Mouse (Mus musculus): ENCODE data around the gene Myo1c.

Gene Myo1c

GRCm38 (mm10) chr11:75650958-75651425 is 688 bp downstream of the Myo1c start:
- DNase-seq = no peak

GRCm38 (mm10) chr11:75651426-75652221 is 1.3 kb downstream of the Myo1c start:
- DNase-seq = peak; percentile 78

DNA sequence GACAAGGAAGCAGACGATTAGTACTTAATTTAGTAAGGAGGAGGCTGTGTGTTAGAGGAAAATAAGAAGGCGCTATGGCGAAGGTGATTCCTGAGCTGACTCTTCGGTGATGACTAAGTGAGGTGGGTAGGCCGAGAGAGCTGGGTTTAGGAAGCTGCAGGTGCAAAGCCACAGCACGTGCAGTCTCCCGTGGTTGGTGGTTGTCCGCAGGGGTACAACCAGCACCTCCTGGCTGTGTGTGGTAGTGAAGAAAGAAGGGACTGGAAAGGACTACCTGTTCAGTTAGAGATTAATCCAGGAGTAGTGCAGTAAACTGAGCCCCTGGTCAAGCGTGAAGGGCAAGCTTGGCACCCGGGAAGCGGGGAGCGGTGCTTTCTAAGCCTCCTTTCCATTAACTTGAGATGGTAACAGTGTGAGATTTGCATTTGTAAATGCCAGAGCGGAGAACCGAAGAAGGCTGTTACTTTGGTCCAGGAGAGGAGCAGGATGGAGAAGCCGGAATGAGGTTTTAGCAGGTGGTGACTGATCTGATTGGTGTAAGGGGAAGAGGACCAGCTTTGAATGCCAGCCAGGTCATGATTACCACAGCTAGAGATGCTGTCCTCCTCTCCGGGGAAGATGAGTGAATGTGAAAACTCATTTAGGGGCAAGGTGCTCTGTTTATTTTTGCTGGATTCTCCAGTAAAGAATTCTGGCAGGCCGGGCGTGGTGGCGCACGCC is 2.1 kb downstream of the Myo1c start:
- DNase-seq = peak; percentile 82

GRCm38 (mm10) chr11:75652942-75653684 is 2.8 kb downstream of the Myo1c start:
- DNase-seq = peak; percentile 24

DNA sequence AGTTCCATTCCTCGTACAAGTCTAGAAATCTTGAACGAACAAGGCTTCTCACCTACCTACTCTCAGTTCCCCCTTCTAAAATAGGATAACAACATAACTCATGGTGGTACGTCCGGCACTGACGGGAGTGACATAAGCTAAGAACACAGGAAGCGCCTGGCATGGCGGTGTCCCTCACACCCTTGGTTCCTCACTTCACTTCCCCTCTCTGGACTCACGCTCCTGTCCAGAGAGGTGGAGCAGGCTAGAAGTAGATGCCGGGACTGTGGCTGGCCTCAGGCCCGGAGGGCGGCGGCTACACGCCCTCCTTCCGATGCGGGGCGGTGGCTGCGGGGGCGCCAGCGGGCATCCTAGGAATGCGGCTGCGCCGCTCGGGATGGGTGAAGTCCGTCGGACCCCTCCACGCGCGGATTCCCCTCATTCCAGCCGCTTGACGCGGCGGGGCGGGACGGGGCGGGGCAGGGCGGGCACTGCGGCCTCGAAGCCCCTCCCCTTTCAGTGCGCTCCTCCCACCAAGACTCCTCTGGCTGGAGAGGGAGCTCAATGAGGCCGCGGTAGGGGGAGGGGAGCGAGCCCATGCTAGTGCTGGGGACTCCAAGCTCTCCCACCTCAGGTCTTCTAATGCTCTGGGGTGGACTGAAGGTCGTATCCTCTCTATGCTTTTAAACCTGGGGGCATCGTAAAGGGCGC is 3.6 kb downstream of the Myo1c start:
- DNase-seq = peak; percentile 84

GRCm38 (mm10) chr11:75654471-75655390 is 4.4 kb downstream of the Myo1c start:
- peak; percentile 77 for DNase-seq

DNA sequence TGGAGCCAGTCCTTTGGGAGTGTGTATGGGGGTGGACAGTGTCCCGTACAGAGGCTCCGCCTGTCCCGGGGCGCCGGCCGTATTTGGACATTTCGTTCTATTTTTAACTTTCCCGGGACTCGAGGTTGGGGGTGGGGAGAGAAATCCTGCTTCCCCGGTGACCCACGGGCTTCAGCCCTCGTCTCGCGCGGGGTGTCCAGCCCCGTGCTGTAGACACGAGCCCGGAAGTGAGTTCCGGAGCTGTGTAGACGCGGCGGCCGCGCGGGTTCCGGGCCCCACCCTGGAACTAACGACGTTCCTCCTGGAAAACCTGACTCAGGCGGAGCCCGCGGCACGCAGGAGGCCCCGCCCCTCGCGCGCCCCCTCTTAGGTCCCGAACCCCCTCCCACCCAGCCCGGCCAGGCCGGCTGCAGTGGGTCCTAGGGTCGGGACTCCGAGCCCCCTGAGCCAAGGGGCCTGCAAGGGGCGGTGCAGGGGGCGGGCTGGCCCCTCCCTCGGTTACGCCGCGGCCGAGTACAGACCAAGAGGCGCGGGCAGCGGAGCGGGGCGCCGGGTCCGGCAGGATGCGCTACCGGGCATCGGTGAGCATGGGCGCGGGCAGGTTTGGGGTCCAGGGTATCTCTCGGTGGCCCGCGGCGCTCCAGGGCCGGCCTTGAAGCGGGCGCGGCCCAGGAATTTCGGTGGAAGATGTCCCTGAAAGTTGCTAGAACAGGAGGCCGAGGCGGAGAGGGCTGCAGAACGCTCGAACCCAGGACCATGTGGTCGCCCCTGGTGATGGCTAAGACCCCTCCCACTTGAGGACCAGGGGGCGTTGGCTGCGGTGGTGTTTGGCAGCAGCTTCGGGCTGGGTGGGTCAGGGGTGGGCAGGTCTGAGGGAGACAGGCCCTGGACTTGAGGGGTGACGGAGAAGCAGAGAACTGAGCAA is 5.6 kb downstream of the Myo1c start:
- peak; percentile 73 for DNase-seq

- DNase-seq = peak; percentile 25
These were observed 6.6 kb downstream of the Myo1c start for GRCm38 (mm10) chr11:75656621-75657590.

DNA sequence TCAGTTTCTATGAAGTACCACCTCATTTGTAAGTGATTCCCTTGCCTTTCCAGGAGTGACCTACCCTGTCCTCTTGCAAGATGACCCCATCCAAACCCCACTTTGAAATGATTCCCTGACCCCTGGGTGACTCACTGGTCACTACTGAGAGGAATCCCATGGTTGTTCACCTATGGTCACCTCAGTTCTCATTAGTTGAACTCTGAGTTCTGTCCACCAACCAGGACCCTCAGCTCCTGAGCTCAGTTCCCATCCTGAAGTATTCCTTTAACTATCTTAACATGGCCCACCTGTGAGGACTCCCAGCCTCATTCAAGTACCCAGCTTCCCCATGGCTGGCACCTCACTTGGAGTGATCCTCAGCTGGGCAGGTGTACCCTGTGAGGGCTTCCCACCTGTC is 7.5 kb downstream of the Myo1c start:
- DNase-seq = no peak

DNA sequence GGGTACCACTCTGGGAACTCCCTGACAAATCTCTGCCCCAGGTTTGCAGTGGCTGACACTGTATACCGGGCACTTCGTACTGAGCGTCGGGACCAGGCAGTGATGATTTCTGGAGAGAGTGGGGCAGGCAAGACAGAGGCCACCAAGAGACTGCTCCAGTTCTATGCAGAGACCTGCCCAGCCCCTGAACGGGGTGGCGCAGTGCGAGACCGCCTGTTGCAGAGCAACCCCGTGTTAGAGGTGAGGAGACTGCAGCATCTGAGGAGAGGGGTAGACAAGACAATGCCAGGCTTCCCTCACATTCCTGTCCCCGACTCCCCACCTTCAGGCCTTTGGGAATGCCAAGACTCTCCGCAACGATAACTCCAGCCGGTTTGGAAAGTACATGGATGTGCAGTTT is 8.0 kb downstream of the Myo1c start:
- DNase-seq = no peak

GRCm38 (mm10) chr11:75658996-75659750 is 8.9 kb downstream of the Myo1c start:
- DNase-seq = no peak

DNA sequence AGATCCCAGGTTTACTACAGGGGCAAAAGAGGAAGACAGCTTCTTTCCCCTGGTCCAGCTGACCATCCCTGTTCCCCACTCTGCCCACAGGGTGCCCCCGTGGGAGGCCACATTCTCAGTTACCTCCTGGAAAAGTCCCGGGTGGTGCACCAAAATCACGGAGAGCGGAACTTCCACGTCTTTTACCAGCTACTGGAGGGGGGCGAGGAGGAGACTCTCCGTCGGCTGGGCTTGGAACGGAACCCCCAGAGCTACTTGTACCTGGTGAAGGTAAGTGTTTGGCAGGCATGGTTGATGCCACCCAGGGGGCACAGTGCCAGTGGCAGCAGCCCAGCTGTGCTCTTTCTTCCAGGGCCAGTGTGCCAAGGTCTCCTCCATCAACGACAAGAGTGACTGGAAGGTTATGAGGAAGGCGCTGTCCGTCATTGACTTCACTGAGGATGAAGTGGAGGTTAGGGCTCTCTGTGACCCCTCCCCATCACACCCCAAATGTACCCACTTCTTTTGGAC is 9.8 kb downstream of the Myo1c start:
- no peak for DNase-seq

- DNase-seq = no peak
These were observed 10.9 kb downstream of the Myo1c start for GRCm38 (mm10) chr11:75660941-75661800.

- DNase-seq = no peak
These were observed 11.8 kb downstream of the Myo1c start for GRCm38 (mm10) chr11:75662131-75662530.

DNA sequence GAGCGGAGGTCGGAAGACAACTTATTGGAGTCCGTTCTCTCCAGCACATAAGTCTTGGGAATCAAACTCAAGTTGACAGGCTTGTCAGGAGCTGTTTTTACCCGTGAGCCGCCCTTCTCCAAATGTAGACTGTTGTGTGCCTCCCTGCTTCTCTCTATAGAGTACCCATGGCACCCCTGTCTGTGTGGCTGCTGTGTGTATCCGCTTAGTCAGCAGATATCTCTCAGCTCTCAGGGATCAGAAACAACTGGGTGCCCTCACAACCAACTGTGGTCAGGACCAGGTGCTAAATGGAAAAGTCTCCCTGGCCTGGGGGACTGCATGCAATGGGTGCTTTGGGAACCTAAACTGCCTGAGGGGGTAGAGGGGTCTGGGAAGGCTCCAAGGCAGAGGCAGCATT is 16.0 kb downstream of the Myo1c start:
- DNase-seq = no peak

DNA sequence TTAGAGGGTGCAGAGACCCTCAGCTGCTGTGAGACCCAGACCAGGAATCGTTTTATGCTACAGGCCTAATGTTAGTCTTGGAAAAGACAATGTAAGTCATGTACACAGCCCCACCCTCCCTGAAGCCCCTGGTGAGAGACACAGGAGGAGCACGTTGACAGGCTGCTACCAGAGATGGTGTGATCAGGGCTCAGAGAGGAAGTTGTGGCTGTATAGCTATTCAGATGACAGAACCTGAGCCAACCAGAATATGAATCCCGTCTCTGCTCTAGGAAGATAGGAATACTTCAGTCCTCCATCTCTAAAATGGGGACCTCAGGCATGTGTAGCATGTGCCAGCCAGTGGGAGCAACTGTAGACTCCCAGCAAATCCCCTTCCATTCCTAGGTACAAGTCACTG is 18.3 kb downstream of the Myo1c start:
- DNase-seq = no peak

DNA sequence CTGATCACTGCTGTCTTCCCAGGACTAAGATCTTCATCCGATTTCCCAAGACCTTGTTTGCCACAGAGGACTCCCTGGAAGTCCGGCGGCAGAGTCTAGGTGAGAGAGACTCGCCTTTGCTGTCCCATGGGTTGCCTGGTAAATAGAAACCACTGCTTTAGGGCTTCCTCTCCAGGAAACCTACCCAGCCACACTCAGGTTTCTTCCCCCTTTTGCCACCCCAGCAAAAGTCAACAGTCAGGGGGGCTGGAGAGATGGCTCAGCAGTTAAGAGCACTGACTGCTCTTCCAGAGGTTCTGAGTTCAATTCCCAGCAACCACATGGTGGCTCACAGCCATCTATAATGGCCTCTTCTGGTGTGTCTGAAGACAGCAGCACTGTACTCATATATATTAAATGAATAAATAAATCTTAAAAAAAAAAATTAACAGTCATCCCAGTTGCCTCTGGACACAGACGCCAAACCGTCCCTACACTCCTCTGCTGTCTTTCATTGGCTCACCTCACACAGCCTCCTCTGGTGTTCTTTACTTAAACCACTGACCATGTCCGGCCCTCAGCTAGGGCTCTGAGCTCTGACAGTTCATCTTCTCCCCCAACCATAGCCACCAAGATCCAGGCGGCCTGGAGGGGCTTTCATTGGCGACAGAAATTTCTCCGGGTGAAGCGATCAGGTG is 19.0 kb downstream of the Myo1c start:
- DNase-seq = no peak
